Comparison of ENCODE assay signal across 10 mouse cellular contexts in the genomic region with DNA sequence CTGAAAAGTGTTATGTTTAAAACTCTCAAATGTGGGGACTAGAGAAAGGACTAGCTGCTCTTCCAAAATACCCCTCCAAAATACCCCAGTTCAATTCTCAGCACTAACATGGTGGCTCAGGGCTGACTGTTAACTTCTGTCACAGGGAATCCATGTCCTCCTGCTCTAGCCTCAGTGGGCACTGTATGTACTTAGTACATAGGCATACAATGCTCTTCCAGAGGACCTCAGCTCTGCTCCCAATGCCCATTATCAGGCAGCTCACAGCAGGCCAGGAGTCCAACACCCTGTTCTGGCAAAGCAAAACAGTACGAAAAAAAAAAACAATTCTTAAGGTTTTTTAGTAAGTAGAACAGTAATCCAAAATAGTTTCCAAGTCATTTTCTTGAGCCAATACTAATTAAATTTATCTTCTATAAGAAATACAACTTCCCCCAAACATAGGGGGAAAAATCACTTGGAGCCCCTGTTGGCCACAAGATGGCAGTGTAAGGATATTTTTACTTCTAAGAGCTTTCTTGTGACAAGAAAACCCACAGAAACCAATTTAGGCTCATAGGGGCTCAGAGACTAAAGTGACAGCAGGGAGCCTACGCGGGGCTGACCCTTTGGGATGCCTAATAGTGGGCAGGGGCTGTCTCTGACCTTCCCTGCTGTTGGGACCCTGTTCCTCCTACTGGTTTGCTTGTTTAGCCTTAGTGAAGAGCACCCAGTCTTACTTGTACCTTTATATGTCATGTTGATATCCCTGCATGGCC. TPM values are rescaled to one million over a fixed set of nuclear protein-coding genes. Genes with fewer than 3 reads are reported as not detected.
DNase-seq lines count a peak whose midpoint lies in the region; ATAC-seq lines count a peak whose summit lies in the region.
"Had no signal": no experiment of that assay in that cellular context is flagged by ENCODE, and none has a peak within 500 bp of the region (broad histone marks: within the 10 kb centered on the region; RNA-seq: fewer than 3 reads in every experiment).

No protein-coding gene starts in this region.

- H3K36me3 ChIP-seq in heart, embryonic 13.5 days = no peaks in the 10 kb centered on the region
- H3K36me3 ChIP-seq in splenic B cell, adult 2 months (ENCODE audit: control insufficient read depth, insufficient read depth, low read length, poor library complexity, severe bottlenecking) = no peaks in the 10 kb centered on the region

- no peak overlapping the region for H3K27ac ChIP-seq in heart, embryonic 13.5 days (replicated peaks)

- H3K4me3 ChIP-seq in heart, embryonic 13.5 days = no peak overlapping the region

- no peaks in the 10 kb centered on the region for H3K27me3 ChIP-seq in heart, embryonic 13.5 days (replicated peaks)
- H3K27me3 ChIP-seq in splenic B cell, adult 2 months (ENCODE audit: control insufficient read depth, insufficient read depth, low read length, poor library complexity, severe bottlenecking) = no peaks in the 10 kb centered on the region

- H3K9me3 ChIP-seq in heart, embryonic 13.5 days = no peaks in the 10 kb centered on the region

- no peak overlapping the region for H3K4me2 ChIP-seq in heart, embryonic 13.5 days

- no peak for ATAC-seq in heart, embryonic 13.5 days (ENCODE audit: extremely low read depth, insufficient number of reproducible peaks, low FRiP score, low TSS enrichment)
- ATAC-seq in megakaryocyte-erythroid progenitor cell, adult 5-6 weeks (replicated peaks; ENCODE audit: low FRiP score, low TSS enrichment, poor library complexity, severe bottlenecking) = peak; percentile 67

- H3K4me1 ChIP-seq in heart, embryonic 13.5 days = peaks cover 3% of the 10 kb centered on the region

- H3K9ac ChIP-seq in heart, embryonic 13.5 days = 0 out of 2 replicates have a peak overlapping the region, but pooled peaks have one; percentile 56

- 3% methylated on average over 3 of the region's 3 CpGs for WGBS in heart, embryonic 13.5 days

- DNase-seq in adrenal gland, adult (ENCODE audit: inconsistent age in 2 of 2, low spot score in 1 of 2) = peak; percentile 24 to 79
- no peak for DNase-seq in adrenal gland, adult 8-10 months
- DNase-seq in CD8-positive naive resting alpha-beta T cell, adult 2 months (ENCODE audit: low read depth in 2 of 2, low spot score in 2 of 2) = peak; percentile 32 to 57
- peak; percentile 36 for DNase-seq in cerebellum, adult 9-11 months
- DNase-seq in kidney, postnatal 4 days = peak; percentile 26 to 50
- peak; percentile 84 for DNase-seq in splenic B cell, adult 2 months (ENCODE audit: low read depth, low spot score)

RNA-seq across cellular contexts. Expression of gene Ccnb1ip1, which starts 7.9 kb away (rescaled TPM):
- 1 to 10 TPM in 1 of 4 experiments, under 1 TPM in 1, not detected in 2; 0.58 to 1.8 TPM for total RNA-seq in adrenal gland, adult 8-10 months (2022)
- polyA plus RNA-seq in heart, embryonic 13.5 days (2015; fragmentation: Nextera tagmentation; extraction: Ambion mirVana) = not detected in 2 replicates
- not detected in 2 replicates for total RNA-seq in megakaryocyte-erythroid progenitor cell, adult 5-6 weeks (2014; fragmentation: Nextera tagmentation)
- total RNA-seq in megakaryocyte-erythroid progenitor cell, adult 5-6 weeks (2017) = not detected in 2 replicates

RNA-seq across cellular contexts. Expression of gene Parp2, which starts 8.0 kb away (rescaled TPM):
- total RNA-seq in adrenal gland, adult 8-10 months (2022) = 10 to 100 TPM; 24.2 to 40.7 (median 31.3) TPM
- 35.1 and 41.6 TPM in 2 replicates for polyA plus RNA-seq in heart, embryonic 13.5 days (2015; fragmentation: Nextera tagmentation; extraction: Ambion mirVana)
- total RNA-seq in megakaryocyte-erythroid progenitor cell, adult 5-6 weeks (2014; fragmentation: Nextera tagmentation) = 66.6 and 128 TPM in 2 replicates
- total RNA-seq in megakaryocyte-erythroid progenitor cell, adult 5-6 weeks (2017) = 89.0 and 128 TPM in 2 replicates

RNA-seq across cellular contexts. Expression of gene Ttc5, which starts 14.4 kb away (rescaled TPM):
- total RNA-seq in adrenal gland, adult 8-10 months (2022) = 10 to 100 TPM; 40.9 to 57.7 (median 53.5) TPM
- polyA plus RNA-seq in heart, embryonic 13.5 days (2015; fragmentation: Nextera tagmentation; extraction: Ambion mirVana) = 48.8 and 51.4 TPM in 2 replicates
- total RNA-seq in megakaryocyte-erythroid progenitor cell, adult 5-6 weeks (2014; fragmentation: Nextera tagmentation) = 25.4 and 29.8 TPM in 2 replicates
- 25.4 and 36.3 TPM in 2 replicates for total RNA-seq in megakaryocyte-erythroid progenitor cell, adult 5-6 weeks (2017)

RNA-seq across cellular contexts. Expression of gene Olfr749, which starts 54.8 kb away (rescaled TPM):
- not detected for total RNA-seq in adrenal gland, adult 8-10 months (2022)
- polyA plus RNA-seq in heart, embryonic 13.5 days (2015; fragmentation: Nextera tagmentation; extraction: Ambion mirVana) = not detected in 2 replicates
- total RNA-seq in megakaryocyte-erythroid progenitor cell, adult 5-6 weeks (2014; fragmentation: Nextera tagmentation) = not detected in 2 replicates
- not detected in 2 replicates for total RNA-seq in megakaryocyte-erythroid progenitor cell, adult 5-6 weeks (2017)
- polyA plus RNA-seq: C2C12; gonadal fat pad, adult 2 months had no signal
